Mouse (Mus musculus): ENCODE results near the gene 4930503B20Rik. TPM values are rescaled to one million over a fixed set of nuclear protein-coding genes. Genes with fewer than 3 reads are reported as not detected.

The 4930503B20Rik gene
- polyA plus RNA-seq, 1 experiment from 2014 or later: not detected

GRCm38 (mm10) chr3:146671121-146671520 lies 20.0 kb upstream of the 4930503B20Rik start:
- Histone ChIP-seq H3K36me3 (ENCODE audit: insufficient read depth) (no peaks in the 10 kb centered on the region), H3K4me1 (ENCODE audit: insufficient read depth) (no peaks in the 10 kb centered on the region), H3K27me3 (ENCODE audit: insufficient read depth, low read length) (no peaks in the 10 kb centered on the region), H3K27ac (ENCODE audit: low read depth) (no peak overlapping the region), H3K4me3 (ENCODE audit: low read depth, low read length) (no peak overlapping the region), H3K9me3 (ENCODE audit: low read depth, low read length) (no peaks in the 10 kb centered on the region), H3K4me2 (no peak overlapping the region), H3K9ac (no peak overlapping the region)
- DNase-seq (no peak), ATAC-seq (ENCODE audit: insufficient read depth) (no peak)
- WGBS: 59% methylated on average over 2 of the region's 2 CpGs
- TF ChIP-seq CTCF (IDR thresholded peaks at IDR 0.05; ENCODE audit: low read depth): no peak

DNA sequence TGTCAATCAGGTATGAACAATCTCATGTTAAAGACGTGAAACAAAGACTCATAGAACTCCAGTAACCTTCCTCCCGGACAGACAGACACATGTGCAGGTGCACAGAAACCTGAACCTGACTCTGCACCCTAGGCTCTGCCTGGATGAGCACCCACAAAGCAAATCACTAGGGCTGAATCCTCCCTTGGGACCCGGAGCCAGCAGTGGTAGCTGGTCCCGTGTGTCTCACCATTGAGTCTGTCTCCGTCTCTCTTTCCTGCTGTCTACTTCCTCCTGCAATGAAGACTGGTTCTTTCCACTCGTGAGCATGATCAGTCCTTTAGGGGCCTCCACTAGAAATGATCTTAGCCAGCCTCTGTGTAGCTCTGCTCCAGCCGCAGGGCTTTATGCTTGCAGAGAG lies 10.8 kb upstream of the 4930503B20Rik start:
- Histone ChIP-seq H3K36me3 (ENCODE audit: insufficient read depth) (no peaks in the 10 kb centered on the region), H3K9ac (no peak overlapping the region), H3K27me3 (ENCODE audit: insufficient read depth, low read length) (no peaks in the 10 kb centered on the region), H3K4me2 (no peak overlapping the region), H3K9me3 (ENCODE audit: low read depth, low read length) (no peaks in the 10 kb centered on the region), H3K27ac (ENCODE audit: low read depth) (no peak overlapping the region), H3K4me3 (ENCODE audit: low read depth, low read length) (no peak overlapping the region), H3K4me1 (ENCODE audit: insufficient read depth) (no peaks in the 10 kb centered on the region)
- no peak for TF ChIP-seq CTCF (IDR thresholded peaks at IDR 0.05; ENCODE audit: low read depth)
- WGBS: 69% methylated on average over 7 of the region's 7 CpGs
- ATAC-seq (ENCODE audit: insufficient read depth): no peak
- no peak for DNase-seq

DNA sequence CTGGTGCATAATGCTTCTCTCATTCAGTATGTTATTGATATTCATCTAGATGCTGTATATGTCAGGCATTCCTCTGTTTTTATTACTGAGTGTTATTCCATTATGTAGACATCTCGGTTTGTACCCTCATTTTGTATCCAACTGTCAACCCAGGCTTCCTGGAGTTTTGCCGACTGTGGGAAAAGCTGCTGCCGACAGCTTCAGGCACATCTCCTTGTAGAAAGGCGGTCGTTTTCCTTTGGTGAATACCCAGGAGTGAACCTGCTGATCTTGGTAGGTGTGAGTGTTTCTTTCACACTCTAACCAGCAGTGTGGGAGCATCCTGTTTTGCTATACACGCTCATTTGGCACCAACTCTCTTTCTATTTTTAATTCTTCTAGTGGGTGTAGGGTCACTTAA lies 9.9 kb upstream of the 4930503B20Rik start:
- H3K9me3 ChIP-seq (ENCODE audit: low read depth, low read length): no peaks in the 10 kb centered on the region
- ATAC-seq (ENCODE audit: insufficient read depth) (no peak), DNase-seq (no peak)
- H3K4me3 ChIP-seq (ENCODE audit: low read depth, low read length): no peak overlapping the region
- no peaks in the 10 kb centered on the region for H3K27me3 ChIP-seq (ENCODE audit: insufficient read depth, low read length)
- no peak overlapping the region for H3K9ac ChIP-seq
- no peak overlapping the region for H3K4me2 ChIP-seq
- no peak for TF ChIP-seq CTCF (IDR thresholded peaks at IDR 0.05; ENCODE audit: low read depth)
- 50% methylated on average over 6 of the region's 6 CpGs for WGBS
- no peak overlapping the region for H3K27ac ChIP-seq (ENCODE audit: low read depth)
- no peaks in the 10 kb centered on the region for H3K4me1 ChIP-seq (ENCODE audit: insufficient read depth)
- H3K36me3 ChIP-seq (ENCODE audit: insufficient read depth): no peaks in the 10 kb centered on the region

DNA sequence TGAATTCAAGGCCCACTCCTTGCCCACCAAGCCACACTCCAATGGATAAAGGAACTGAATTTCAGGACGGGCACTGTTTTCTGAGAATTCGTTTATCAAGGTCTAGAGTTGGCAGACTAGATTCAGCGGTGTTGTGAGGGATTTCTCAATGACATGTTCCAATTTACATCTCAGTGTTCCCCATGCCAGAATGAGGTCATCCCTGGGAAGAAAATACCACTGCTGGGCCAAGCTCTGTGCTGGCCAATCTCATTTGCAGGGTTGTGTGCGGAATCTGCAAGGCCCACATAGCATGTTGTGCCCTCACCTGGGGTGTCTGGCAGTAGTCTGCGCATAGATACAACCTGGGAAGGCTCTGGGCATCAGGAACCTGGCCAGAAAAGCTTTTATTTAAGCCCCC lies 8.2 kb upstream of the 4930503B20Rik start:
- no peak for TF ChIP-seq CTCF (IDR thresholded peaks at IDR 0.05; ENCODE audit: low read depth)
- no peaks in the 10 kb centered on the region for H3K9me3 ChIP-seq (ENCODE audit: low read depth, low read length)
- no peak overlapping the region for H3K27ac ChIP-seq (ENCODE audit: low read depth)
- H3K4me2 ChIP-seq: no peak overlapping the region
- H3K27me3 ChIP-seq (ENCODE audit: insufficient read depth, low read length): no peaks in the 10 kb centered on the region
- ATAC-seq (ENCODE audit: insufficient read depth) (no peak), DNase-seq (no peak)
- H3K9ac ChIP-seq: no peak overlapping the region
- H3K4me3 ChIP-seq (ENCODE audit: low read depth, low read length): no peak overlapping the region
- 90% methylated on average over 5 of the region's 5 CpGs for WGBS
- no peaks in the 10 kb centered on the region for H3K4me1 ChIP-seq (ENCODE audit: insufficient read depth)
- no peaks in the 10 kb centered on the region for H3K36me3 ChIP-seq (ENCODE audit: insufficient read depth)

DNA sequence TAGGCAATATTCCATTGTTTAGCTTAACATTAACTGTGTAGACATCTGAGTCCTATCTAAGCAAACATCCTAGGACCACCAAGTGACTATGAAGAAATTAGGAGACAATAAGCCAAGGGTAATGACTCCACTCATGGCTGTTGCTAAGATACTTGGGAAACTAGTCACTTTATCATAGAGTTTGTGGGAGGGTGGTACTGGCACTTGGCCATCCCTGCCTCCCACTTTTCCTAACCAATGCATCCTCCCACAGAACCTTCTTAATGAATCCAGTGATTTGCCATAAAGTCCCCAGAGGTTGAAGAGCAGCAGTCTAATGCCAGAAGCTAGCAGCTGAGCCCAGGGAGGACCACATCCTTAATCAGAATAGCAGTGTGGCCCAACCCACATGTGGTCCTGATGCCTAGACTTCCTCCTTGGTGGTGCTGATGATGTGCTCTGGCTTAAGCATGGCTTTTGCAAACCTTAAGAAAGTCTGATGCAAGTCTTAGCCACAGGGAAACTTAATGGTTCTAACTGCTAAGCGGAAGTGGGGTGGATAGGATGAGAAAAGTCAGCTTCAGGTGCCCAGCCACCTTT lies 7.0 kb upstream of the 4930503B20Rik start:
- Histone ChIP-seq H3K36me3 (ENCODE audit: insufficient read depth) (no peaks in the 10 kb centered on the region), H3K27ac (ENCODE audit: low read depth) (no peak overlapping the region), H3K9ac (no peak overlapping the region), H3K4me2 (no peak overlapping the region), H3K4me3 (ENCODE audit: low read depth, low read length) (no peak overlapping the region), H3K27me3 (ENCODE audit: insufficient read depth, low read length) (no peaks in the 10 kb centered on the region), H3K4me1 (ENCODE audit: insufficient read depth) (no peaks in the 10 kb centered on the region), H3K9me3 (ENCODE audit: low read depth, low read length) (no peaks in the 10 kb centered on the region)
- ATAC-seq (ENCODE audit: insufficient read depth): no peak
- no peak for TF ChIP-seq CTCF (IDR thresholded peaks at IDR 0.05; ENCODE audit: low read depth)
- DNase-seq: no peak
- 73% methylated on average over 1 of the region's 1 CpGs for WGBS

DNA sequence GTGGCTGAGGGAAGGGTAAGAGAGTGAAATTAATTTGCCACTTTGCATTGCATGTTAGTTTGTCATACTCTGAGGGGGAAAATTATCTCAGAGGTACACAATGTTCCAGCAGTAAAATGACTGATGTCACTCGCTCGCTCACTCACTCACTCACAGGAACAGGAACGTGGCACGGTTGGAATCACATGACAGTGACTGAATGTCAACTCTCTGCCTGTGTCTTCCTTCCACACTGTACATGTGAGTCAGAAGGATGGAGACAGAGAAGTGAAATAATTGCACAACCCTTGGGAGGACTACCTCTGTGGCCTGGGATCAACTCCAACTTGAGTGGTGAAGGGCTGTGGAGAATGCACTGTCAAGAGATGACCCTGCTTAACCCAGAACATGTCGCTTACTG lies 6.3 kb upstream of the 4930503B20Rik start:
- no peaks in the 10 kb centered on the region for H3K9me3 ChIP-seq (ENCODE audit: low read depth, low read length)
- no peak overlapping the region for H3K9ac ChIP-seq
- H3K4me1 ChIP-seq (ENCODE audit: insufficient read depth): no peaks in the 10 kb centered on the region
- H3K36me3 ChIP-seq (ENCODE audit: insufficient read depth): no peaks in the 10 kb centered on the region
- no peak for TF ChIP-seq CTCF (IDR thresholded peaks at IDR 0.05; ENCODE audit: low read depth)
- H3K4me2 ChIP-seq: no peak overlapping the region
- no peak overlapping the region for H3K27ac ChIP-seq (ENCODE audit: low read depth)
- ATAC-seq (ENCODE audit: insufficient read depth) (no peak), DNase-seq (no peak)
- WGBS: 71% methylated on average over 5 of the region's 5 CpGs
- no peaks in the 10 kb centered on the region for H3K27me3 ChIP-seq (ENCODE audit: insufficient read depth, low read length)
- no peak overlapping the region for H3K4me3 ChIP-seq (ENCODE audit: low read depth, low read length)

DNA sequence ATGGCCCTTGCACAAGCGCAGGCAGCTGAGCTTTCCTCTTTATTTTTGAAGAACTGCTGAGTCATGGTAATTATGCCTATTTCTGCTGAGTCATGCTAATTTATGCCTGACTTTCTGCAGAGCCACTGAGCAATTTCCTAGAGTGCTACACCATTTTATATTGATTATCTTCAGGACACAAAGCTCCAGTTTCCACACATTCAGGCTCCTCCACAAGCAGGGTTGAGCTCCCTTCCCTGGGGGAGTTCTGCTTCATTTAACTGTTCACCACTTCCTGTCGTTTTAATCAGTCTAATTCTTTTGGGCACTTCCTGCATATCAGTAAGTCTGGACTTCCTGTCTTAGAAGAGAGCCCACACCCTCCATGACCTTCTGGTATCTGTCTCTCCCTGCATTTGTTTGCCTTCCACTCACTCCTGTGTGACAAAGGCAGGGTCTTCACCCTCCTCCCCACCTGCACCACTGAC lies 4.0 kb upstream of the 4930503B20Rik start:
- 60% methylated on average over 2 of the region's 2 CpGs for WGBS
- DNase-seq: no peak

More for the DNA sequence above, 4.0 kb upstream of the 4930503B20Rik start:
- Histone ChIP-seq H3K4me3 (ENCODE audit: low read depth, low read length) (no peak overlapping the region), H3K36me3 (ENCODE audit: insufficient read depth) (no peaks in the 10 kb centered on the region), H3K4me1 (ENCODE audit: insufficient read depth) (no peaks in the 10 kb centered on the region), H3K27me3 (ENCODE audit: insufficient read depth, low read length) (no peaks in the 10 kb centered on the region), H3K27ac (ENCODE audit: low read depth) (no peak overlapping the region), H3K9me3 (ENCODE audit: low read depth, low read length) (no peaks in the 10 kb centered on the region), H3K4me2 (no peak overlapping the region), H3K9ac (no peak overlapping the region)
- no peak for ATAC-seq (ENCODE audit: insufficient read depth)
- no peak for TF ChIP-seq CTCF (IDR thresholded peaks at IDR 0.05; ENCODE audit: low read depth)
